Mouse (Mus musculus) embryonic facial prominence, embryonic 11.5 days (tissue): ENCODE data around the gene Pnrc2. TPM values are rescaled to one million over a fixed set of nuclear protein-coding genes. Genes with fewer than 3 reads are reported as not detected.

Experiments used
- ATAC-seq: fragments of 200-750 bp; cut with Nextera tagmentation; replicated peaks from 2 replicates; pipeline ENCODE4 v1.8.0; 2017; ENCODE audit warnings: low read depth; ENCODE audit not compliant: insufficient number of reproducible peaks, low FRiP score, low TSS enrichment
- DNase-seq: peaks from one replicate; pipeline ENCODE4 v3.0.0-alpha.2; 2015; ENCODE audit warnings: low spot score
- H3K27ac ChIP-seq: fragments of 300-500 bp; sonication (generic); replicated peaks from 2 replicates; pipeline ENCODE4 v1.5.1; 2014; ENCODE audit warnings: mild to moderate bottlenecking, low read depth, low read length, control low read depth
- H3K27me3 ChIP-seq: fragments of 300-500 bp; sonication (generic); 2 replicates; pipeline ENCODE4 v1.6.1; 2014; ENCODE audit warnings: mild to moderate bottlenecking, low read length, moderate library complexity, mixed read lengths; ENCODE audit not compliant: control insufficient read depth, insufficient read depth
- H3K36me3 ChIP-seq: fragments of 300-500 bp; sonication (generic); replicated peaks from 2 replicates; pipeline ENCODE4 v1.6.1; 2014; ENCODE audit warnings: low read depth, mild to moderate bottlenecking, low read length, moderate library complexity, mixed read lengths; ENCODE audit not compliant: control insufficient read depth, insufficient read depth
- H3K4me1 ChIP-seq: fragments of 300-500 bp; sonication (generic); 2 replicates; pipeline ENCODE4 v1.6.1; 2014; ENCODE audit warnings: low read length, mixed read lengths; ENCODE audit not compliant: control insufficient read depth, insufficient read depth
- H3K4me2 ChIP-seq: fragments of 300-500 bp; sonication (generic); 2 replicates; pipeline ENCODE4 v1.6.1; 2014; ENCODE audit warnings: low read depth, mild to moderate bottlenecking, control low read depth, low read length, moderate library complexity
- H3K4me3 ChIP-seq: fragments of 300-500 bp; sonication (generic); 2 replicates; pipeline ENCODE4 v1.5.1; 2014; ENCODE audit warnings: low read depth, low read length, control low read depth
- H3K9ac ChIP-seq: fragments of 300-500 bp; sonication (generic); replicated peaks from 2 replicates; pipeline ENCODE4 v1.6.1; 2014; ENCODE audit warnings: mild to moderate bottlenecking, control low read depth, low read length
- H3K9me3 ChIP-seq: fragments of 300-500 bp; sonication (generic); replicated peaks from 2 replicates; pipeline ENCODE4 v1.6.1; 2016; ENCODE audit warnings: mild to moderate bottlenecking, low read length, inconsistent platforms, mixed read lengths; ENCODE audit not compliant: control insufficient read depth
- WGBS: fragments of 180-500 bp; shearing (Covaris S2); extraction: QIAGEN DNeasy Blood & Tissue Kit; methylation state at CpG from one replicate; pipeline ENCODE4 v1.1.7; 2014; 5-methylcytosine and 5-hydroxymethylcytosine counted together
- polyA plus RNA-seq: library from polyadenylated mRNA; unstranded; fragments of >200 nt; fragmentation: Nextera tagmentation; extraction: Ambion mirVana; gene quantifications from 2 replicates; pipeline ENCODE4 v1.2.1, GENCODE M21; 2014

Pnrc2 gene
- polyA plus RNA-seq, 1 experiment from 2014 or later, result 251 TPM

DNA sequence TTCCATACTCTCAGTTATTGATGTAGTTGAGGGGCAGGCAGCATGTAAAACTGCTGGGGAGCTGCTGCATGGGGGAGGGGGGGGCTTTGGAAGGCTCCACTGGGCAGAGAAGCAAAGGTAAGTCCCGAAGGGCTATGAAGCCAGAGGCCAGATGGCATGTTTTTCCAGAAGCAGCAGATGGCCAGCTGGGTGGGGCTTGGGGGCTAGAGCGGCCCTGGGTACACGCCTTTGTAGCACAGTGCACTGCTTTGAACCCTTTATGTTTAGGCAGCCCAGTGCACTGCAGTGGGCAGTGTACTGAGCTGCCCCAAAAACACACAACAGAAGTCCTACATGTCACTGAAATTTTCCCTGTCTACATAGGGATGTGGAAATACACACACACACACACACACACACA lies 39.2 kb upstream of the Pnrc2 start:
- ATAC-seq (peak; percentile 52; the same call in 1 of the 2 replicates), DNase-seq (peak; percentile 5)
- Histone ChIP-seq H3K4me3 (no peak overlapping the region), H3K4me2 (no peak overlapping the region), H3K27ac (0 out of 2 replicates have a peak overlapping the region, but pooled peaks have one; percentile 4), H3K9ac (no peak overlapping the region), H3K4me1 (no peaks in the 10 kb centered on the region), H3K36me3 (no peaks in the 10 kb centered on the region), H3K9me3 (no peaks in the 10 kb centered on the region), H3K27me3 (no peaks in the 10 kb centered on the region)
- WGBS, result 44% methylated on average over 3 of the region's 3 CpGs

GRCm38 (mm10) chr4:135912164-135912563 lies 38.5 kb upstream of the Pnrc2 start:
- Histone ChIP-seq H3K9me3 (no peaks in the 10 kb centered on the region), H3K27me3 (no peaks in the 10 kb centered on the region), H3K4me3 (no peak overlapping the region), H3K36me3 (no peaks in the 10 kb centered on the region), H3K4me1 (no peaks in the 10 kb centered on the region), H3K27ac (no peak overlapping the region), H3K9ac (no peak overlapping the region), H3K4me2 (no peak overlapping the region)
- WGBS, result 78% methylated on average over 3 of the region's 3 CpGs
- ATAC-seq (no peak), DNase-seq (no peak)

- 75% methylated on average over 7 of the region's 7 CpGs for WGBS
- H3K27me3 ChIP-seq, result no peaks in the 10 kb centered on the region
- no peak overlapping the region for H3K4me3 ChIP-seq
- H3K9me3 ChIP-seq, result no peaks in the 10 kb centered on the region
- no peaks in the 10 kb centered on the region for H3K36me3 ChIP-seq
- no peak overlapping the region for H3K9ac ChIP-seq
- DNase-seq (no peak), ATAC-seq (no peak)
- no peaks in the 10 kb centered on the region for H3K4me1 ChIP-seq
- H3K4me2 ChIP-seq, result no peak overlapping the region
- no peak overlapping the region for H3K27ac ChIP-seq
These were observed 37.9 kb upstream of the Pnrc2 start for GRCm38 (mm10) chr4:135911531-135911930.

DNA sequence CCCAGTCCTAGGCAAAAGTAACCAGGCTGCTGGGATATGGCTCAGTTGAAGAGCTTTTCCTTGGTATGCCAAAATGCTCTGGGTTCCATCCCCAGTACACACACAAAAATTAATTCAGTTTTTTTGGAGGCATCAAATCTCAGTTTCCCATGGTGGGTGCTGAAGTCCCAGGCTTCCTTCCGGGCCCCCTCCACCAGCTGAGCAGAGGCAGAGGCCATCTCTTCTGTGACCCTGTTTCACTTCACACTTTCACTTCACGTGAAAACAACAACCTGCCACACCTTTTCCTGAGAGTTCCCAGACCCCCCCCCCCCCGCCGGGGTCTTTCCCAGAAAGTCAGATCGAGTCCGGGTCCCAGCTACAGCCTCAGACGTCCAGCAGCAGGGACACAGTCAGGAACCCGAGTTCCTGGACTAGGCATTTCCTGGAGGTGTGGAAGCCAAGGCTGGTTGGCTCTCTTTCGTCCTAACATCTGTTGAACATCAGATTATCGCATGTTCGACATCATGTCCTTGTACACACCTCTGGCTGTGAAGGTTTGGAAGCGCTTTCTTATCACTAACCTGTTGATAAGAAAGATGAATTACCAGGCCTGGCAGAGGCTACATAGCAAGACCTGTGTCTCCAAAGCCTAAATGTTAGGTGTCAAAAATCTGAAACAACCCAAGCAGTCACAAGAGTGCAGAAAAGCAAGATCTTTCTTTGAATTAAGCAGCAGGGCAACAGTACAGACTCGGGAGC lies 35.8 kb upstream of the Pnrc2 start:
- H3K27me3 ChIP-seq, result no peaks in the 10 kb centered on the region
- H3K4me1 ChIP-seq, result no peaks in the 10 kb centered on the region
- no peaks in the 10 kb centered on the region for H3K9me3 ChIP-seq
- no peak overlapping the region for H3K4me3 ChIP-seq
- H3K27ac ChIP-seq, result no peak overlapping the region
- H3K4me2 ChIP-seq, result no peak overlapping the region
- WGBS, result 74% methylated on average over 13 of the region's 13 CpGs
- no peaks in the 10 kb centered on the region for H3K36me3 ChIP-seq
- ATAC-seq (no peak), DNase-seq (no peak)
- no peak overlapping the region for H3K9ac ChIP-seq

GRCm38 (mm10) chr4:135906633-135907032 lies 33.0 kb upstream of the Pnrc2 start:
- H3K9ac ChIP-seq, result no peak overlapping the region
- ATAC-seq, result no peak

DNA sequence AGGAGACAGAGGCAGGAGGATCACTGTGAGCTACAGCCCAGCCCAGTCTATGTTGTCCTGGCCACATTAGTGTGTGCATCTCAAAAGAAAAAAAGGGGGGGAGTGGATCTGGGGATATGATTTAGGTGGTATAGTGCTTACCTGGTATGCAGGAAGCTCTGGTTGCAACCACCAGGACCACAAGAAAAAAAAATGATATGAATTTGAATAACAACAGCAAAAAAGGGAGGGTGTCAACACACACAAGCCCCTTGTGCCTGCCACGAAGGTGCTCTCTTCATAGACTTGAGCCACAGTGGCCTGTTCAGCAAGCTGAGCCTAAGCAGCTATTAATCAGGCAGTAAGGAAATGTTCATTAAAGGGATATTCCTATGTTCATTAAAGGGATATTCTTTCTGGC lies 31.2 kb upstream of the Pnrc2 start:
- no peak overlapping the region for H3K4me3 ChIP-seq
- H3K36me3 ChIP-seq, result no peaks in the 10 kb centered on the region
- no peaks in the 10 kb centered on the region for H3K4me1 ChIP-seq
- no peak overlapping the region for H3K4me2 ChIP-seq
- H3K9me3 ChIP-seq, result no peaks in the 10 kb centered on the region
- H3K27ac ChIP-seq, result no peak overlapping the region
- ATAC-seq (no peak), DNase-seq (no peak)
- WGBS, result 64% methylated on average over 1 of the region's 1 CpGs
- no peak overlapping the region for H3K9ac ChIP-seq
- no peaks in the 10 kb centered on the region for H3K27me3 ChIP-seq

More at GRCm38 (mm10) chr4:135906633-135907032, 33.0 kb upstream of the Pnrc2 start:
- no peak for DNase-seq
- no peaks in the 10 kb centered on the region for H3K4me1 ChIP-seq
- no peak overlapping the region for H3K4me3 ChIP-seq
- H3K27ac ChIP-seq, result no peak overlapping the region
- H3K4me2 ChIP-seq, result no peak overlapping the region
- H3K36me3 ChIP-seq, result no peaks in the 10 kb centered on the region
- H3K9me3 ChIP-seq, result no peaks in the 10 kb centered on the region
- WGBS, result 82% methylated on average over 3 of the region's 3 CpGs
- H3K27me3 ChIP-seq, result no peaks in the 10 kb centered on the region

GRCm38 (mm10) chr4:135902606-135903242 lies 29.1 kb upstream of the Pnrc2 start:
- ATAC-seq, result no peak
- H3K4me2 ChIP-seq, result no peak overlapping the region
- H3K9ac ChIP-seq, result no peak overlapping the region
- no peak for DNase-seq
- no peaks in the 10 kb centered on the region for H3K9me3 ChIP-seq
- H3K27ac ChIP-seq, result no peak overlapping the region
- H3K27me3 ChIP-seq, result no peaks in the 10 kb centered on the region
- no peak overlapping the region for H3K4me3 ChIP-seq
- WGBS, result 86% methylated on average over 4 of the region's 4 CpGs
- no peaks in the 10 kb centered on the region for H3K4me1 ChIP-seq
- H3K36me3 ChIP-seq, result no peaks in the 10 kb centered on the region

DNA sequence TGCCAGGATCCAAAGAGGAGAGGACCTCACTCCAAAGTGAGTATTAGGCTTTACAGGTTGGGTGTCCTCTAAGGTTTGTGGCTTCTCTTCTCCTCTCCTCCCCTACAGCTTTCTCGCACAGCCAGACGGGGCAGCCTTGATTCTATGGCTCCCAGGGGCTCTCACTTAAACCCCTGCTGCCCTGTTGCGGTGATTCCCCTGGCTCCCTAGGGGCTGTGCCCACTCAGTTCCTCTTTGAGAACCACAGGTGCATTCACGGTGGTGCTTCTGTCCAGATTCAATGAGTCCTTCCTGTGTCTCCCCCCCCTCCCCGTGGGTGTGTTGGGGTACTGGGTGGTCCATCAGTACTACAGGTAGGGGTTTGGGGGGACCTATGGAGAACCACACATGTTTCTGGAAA lies 26.4 kb upstream of the Pnrc2 start:
- WGBS, result 78% methylated on average over 5 of the region's 5 CpGs
- Histone ChIP-seq H3K9me3 (no peaks in the 10 kb centered on the region), H3K9ac (no peak overlapping the region), H3K4me3 (no peak overlapping the region), H3K27ac (no peak overlapping the region), H3K4me1 (no peaks in the 10 kb centered on the region), H3K4me2 (no peak overlapping the region), H3K36me3 (no peaks in the 10 kb centered on the region), H3K27me3 (no peaks in the 10 kb centered on the region)
- DNase-seq (no peak), ATAC-seq (no peak)
